Mouse (Mus musculus) CH12.LX (cell line): ENCODE results near the gene C130026I21Rik.
"Not testable (repeated sequence)": the region's sequence is repeated elsewhere in the genome, so short reads cannot be mapped to it uniquely, and the experiment has no call there.

Source experiments
- CHD1 ChIP-seq: IDR thresholded peaks from 2 replicates; pipeline ENCODE4 v1.6.1; 2012; ENCODE audit warnings: low read depth, low read length, improper control_type of control experiment, inconsistent platforms
- CTCF ChIP-seq, 2 experiments: IDR thresholded peaks in 1 of 2; conservative IDR thresholded peaks in 1 of 2; 2 replicates each; pipeline ENCODE4 v1.5.1; 2011 to 2012; ENCODE audit warnings: low read depth in 2 of 2, low read length in 2 of 2, improper control_type of control experiment in 1 of 2, inconsistent platforms in 1 of 2, mild to moderate bottlenecking in 1 of 2, moderate library complexity in 1 of 2
- EP300 ChIP-seq: IDR thresholded peaks from 2 replicates; pipeline ENCODE4 v1.6.1; 2011; ENCODE audit warnings: low read length, improper control_type of control experiment
- MAX ChIP-seq: IDR thresholded peaks from 2 replicates; pipeline ENCODE4 v1.6.1; 2011; ENCODE audit warnings: low read length, improper control_type of control experiment
- MAZ ChIP-seq: IDR thresholded peaks from 2 replicates; pipeline ENCODE4 v1.6.1; 2012; ENCODE audit warnings: low read depth, mild to moderate bottlenecking, inconsistent platforms, low read length, improper control_type of control experiment, moderate library complexity
- MYC ChIP-seq: IDR thresholded peaks from 2 replicates; pipeline ENCODE4 v1.6.1; 2011; ENCODE audit warnings: low read depth, mild to moderate bottlenecking, improper control_type of control experiment, low read length
- POLR2A ChIP-seq: IDR thresholded peaks from 2 replicates; pipeline ENCODE4 v1.6.1; 2011; ENCODE audit warnings: low read depth, mild to moderate bottlenecking, improper control_type of control experiment, low read length
- RCOR1 ChIP-seq: conservative IDR thresholded peaks from 2 replicates; pipeline ENCODE4 v1.6.1; 2012; ENCODE audit warnings: low read depth, mild to moderate bottlenecking, inconsistent platforms, low read length, improper control_type of control experiment
- SIN3A ChIP-seq: IDR thresholded peaks from 2 replicates; pipeline ENCODE4 v1.6.1; 2012; ENCODE audit warnings: low read length, improper control_type of control experiment, inconsistent platforms

GRCm38 (mm10) chr1:85071690-85072089 is 198.7 kb downstream of the C130026I21Rik start:
- TF ChIP-seq POLR2A; CTCF (conservative IDR thresholded peaks at IDR 0.05 in 1 of 2, IDR thresholded peaks at IDR 0.05 in 1 of 2; ENCODE audit: low read depth in 2 of 2, low read length in 2 of 2); MAZ; RCOR1; MAX; EP300; CHD1; MYC; SIN3A: not testable (repeated sequence)
